Mouse (Mus musculus) leukemia stem cell, adult 10-12 weeks (primary cell): ENCODE data around the gene Tnik. TPM values are rescaled to one million over a fixed set of nuclear protein-coding genes. Genes with fewer than 3 reads are reported as not detected.

ENCODE experiments used
- polyA plus RNA-seq: library from polyadenylated mRNA; stranded (reverse); fragments of >175 nt; gene quantifications from 2 replicates; pipeline ENCODE4 v1.2.3, GENCODE M21; 2012; ENCODE audit warnings: low replicate concordance

The Tnik gene
- polyA plus RNA-seq: 2.8 and 4.3 TPM in 2 replicates

GRCm38 (mm10) chr3:28263002-28263947 lies at the start of gene Tnik:
Gene Tnik (plus strand): TSS chr3:28263214.

GRCm38 (mm10) chr3:28697797-28698196 lies 434.8 kb downstream of the Tnik start, which contains the start of gene Slc2a2:
Gene Slc2a2 (plus strand): TSS chr3:28697903.

